Mouse (Mus musculus) heart, postnatal 14 days (tissue): ENCODE measurements around the gene Amn. TPM values are rescaled to one million over a fixed set of nuclear protein-coding genes. Genes with fewer than 3 reads are reported as not detected.
A peak's percentile ranks its signal among the peaks of the same experiment; 100 is the strongest.

ENCODE experiments used
- DNase-seq, 2 experiments: peaks; one replicate each; pipeline ENCODE4 v3.0.0; 2021 to 2022
- intact Hi-C: fragments of 180-260 bp; cut with DNase I; formaldehyde crosslinking; loops from one replicate; pipeline ENCODE4 v1.15.1; 2025
- total RNA-seq, 2 experiments: library from RNA; stranded (reverse); gene quantifications; 2 replicates each; pipeline ENCODE4 v1.2.3; 2021

Gene Amn
- total RNA-seq, 2 experiments from 2014 or later, result not detected

DNA sequence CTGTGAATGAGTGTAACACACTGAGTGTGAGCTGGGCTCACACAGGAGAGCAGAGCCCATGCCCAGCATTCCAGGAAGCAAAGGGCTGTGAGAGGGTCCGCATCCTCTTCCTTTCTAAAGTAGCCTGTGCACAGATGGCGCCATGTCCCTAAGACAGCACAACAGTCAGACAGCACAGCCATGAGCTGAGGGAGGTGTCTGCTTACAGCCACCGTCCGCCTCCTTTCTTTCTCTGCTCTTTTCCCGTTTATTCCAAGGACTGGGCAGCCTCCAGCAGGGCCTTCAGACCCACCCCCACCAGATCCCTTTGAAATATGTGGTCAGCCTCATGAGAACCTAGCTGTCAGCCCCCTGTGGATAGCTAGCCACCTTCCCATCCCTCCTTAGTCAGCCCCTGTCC is 5.7 kb upstream of the Amn start:
- intact Hi-C loops, result no loop called here
- DNase-seq, result no peak

- intact Hi-C loops, result no loop called here
- DNase-seq, result no peak
These were observed 4.3 kb upstream of the Amn start for GRCm38 (mm10) chr12:111266592-111266991.

- intact Hi-C loops, result no loop called here
- DNase-seq, result no peak
These were observed 3.1 kb upstream of the Amn start for GRCm38 (mm10) chr12:111267673-111268325.

GRCm38 (mm10) chr12:111271406-111271805 is 511 bp downstream of the Amn start:
- no peak for DNase-seq
- intact Hi-C loops, result loop anchor here (5.0 to 10.0 kb wide), 3 partner anchors 141 to 327 kb away; no protein-coding TSS in a partner anchor

GRCm38 (mm10) chr12:111271966-111272365 is 1.1 kb downstream of the Amn start:
- no peak for DNase-seq
- intact Hi-C loops, result loop anchor here (5.0 to 10.0 kb wide), 3 partner anchors 140 to 327 kb away; no protein-coding TSS in a partner anchor

GRCm38 (mm10) chr12:111272420-111272819 is 1.5 kb downstream of the Amn start:
- intact Hi-C loops, result loop anchor here (5.0 to 10.0 kb wide), 3 partner anchors 140 to 328 kb away; no protein-coding TSS in a partner anchor

GRCm38 (mm10) chr12:111274006-111274405 is 3.1 kb downstream of the Amn start:
- intact Hi-C loops, result loop anchor here (5.0 to 10.0 kb wide), 3 partner anchors 138 to 329 kb away; no protein-coding TSS in a partner anchor
- no peak for DNase-seq

More at GRCm38 (mm10) chr12:111272420-111272819, 1.5 kb downstream of the Amn start:
- peak; percentile 74 to 84 for DNase-seq

GRCm38 (mm10) chr12:111274447-111275149 is 3.7 kb downstream of the Amn start:
- DNase-seq, result no peak
- intact Hi-C loops, result loop anchor here (5.0 to 10.0 kb wide), 3 partner anchors 138 to 330 kb away; no protein-coding TSS in a partner anchor

DNA sequence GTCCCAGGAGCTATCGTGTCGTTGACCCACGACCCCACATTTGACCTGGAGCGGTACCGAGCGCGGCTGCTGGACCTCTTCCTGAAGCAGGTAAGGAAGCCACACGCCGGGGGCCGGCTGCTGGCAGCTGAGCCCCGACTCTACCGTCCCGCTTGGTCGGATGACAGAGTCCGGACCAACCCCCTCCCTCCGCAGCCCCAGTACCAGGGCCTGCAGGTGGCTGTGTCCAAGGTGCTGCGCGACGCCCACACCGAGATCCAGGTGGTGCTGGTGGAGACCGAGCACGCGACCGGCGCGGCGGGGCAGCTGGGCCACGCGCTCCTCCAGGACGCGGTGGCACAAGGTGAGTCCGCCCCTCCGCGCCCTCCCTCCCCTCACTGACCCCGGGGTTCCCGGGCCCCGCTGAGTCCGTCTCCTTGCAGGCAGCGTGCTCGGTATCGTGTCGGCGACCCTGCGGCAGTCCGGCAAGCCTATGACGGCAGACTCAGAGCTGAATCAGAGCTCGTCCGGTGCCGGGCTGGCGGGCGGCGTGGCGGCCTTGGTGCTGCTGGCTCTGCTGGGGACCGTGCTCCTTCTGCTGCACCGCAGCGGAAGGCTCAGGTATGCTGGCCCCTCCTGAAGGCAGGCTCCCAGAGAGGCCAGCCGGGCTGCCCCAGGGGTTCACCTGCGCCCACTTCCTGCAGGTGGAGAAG is 4.4 kb downstream of the Amn start:
- intact Hi-C loops, result loop anchor here (10.0 kb wide), 2 partner anchors 200 to 330 kb away; no protein-coding TSS in a partner anchor
- DNase-seq, result peak in 1 of 2 experiments; percentile 28

- intact Hi-C loops, result loop anchor here (10.0 kb wide), 2 partner anchors 198 to 332 kb away; no protein-coding TSS in a partner anchor
These were observed 5.5 kb downstream of the Amn start for GRCm38 (mm10) chr12:111276371-111276770.

DNA sequence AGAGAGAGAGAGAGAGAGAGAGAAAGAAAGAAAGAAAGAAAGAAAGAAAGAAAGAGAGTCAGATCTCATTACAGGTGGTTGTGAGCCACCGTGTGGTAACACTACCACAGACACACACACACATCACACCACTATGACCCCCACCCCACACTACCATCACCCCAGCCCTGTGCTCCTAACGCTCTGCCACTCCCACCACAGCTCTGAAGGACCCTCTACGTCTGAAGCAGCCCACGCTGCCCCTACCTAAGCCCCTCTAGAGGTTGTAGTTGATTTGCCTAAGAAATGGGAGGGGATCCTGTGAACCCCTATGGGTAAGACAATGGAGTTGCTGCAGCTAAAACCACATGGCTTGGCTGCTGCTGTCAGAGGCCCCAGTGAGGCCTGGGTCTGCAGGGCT is 12.7 kb downstream of the Amn start:
- DNase-seq, result no peak
- intact Hi-C loops, result no loop called here

More at GRCm38 (mm10) chr12:111276371-111276770, 5.5 kb downstream of the Amn start:
- no peak for DNase-seq

DNA sequence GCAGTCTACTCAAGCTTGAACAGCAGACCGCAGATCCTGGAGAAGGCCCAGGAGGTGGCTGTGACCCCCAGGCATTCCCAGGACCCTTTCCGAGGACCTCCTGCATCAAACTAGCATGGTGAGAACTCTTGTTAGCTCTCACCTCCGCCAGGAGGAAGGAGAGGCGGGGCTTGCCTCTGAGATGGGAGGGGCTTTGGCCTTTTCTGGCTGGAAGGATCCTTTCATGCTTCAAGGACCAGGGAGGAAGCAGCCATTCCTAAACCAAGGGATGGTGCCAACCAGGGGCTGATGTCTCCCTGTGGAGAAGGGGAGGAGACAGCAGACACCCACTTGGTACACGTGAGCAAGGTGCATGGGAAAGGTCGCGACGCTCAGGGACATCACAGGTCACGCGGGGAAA is 13.6 kb downstream of the Amn start:
- intact Hi-C loops, result no loop called here
- DNase-seq, result no peak

GRCm38 (mm10) chr12:111293025-111293424 is 22.1 kb downstream of the Amn start:
- DNase-seq, result no peak
- intact Hi-C loops, result no loop called here

- no peak for DNase-seq
- intact Hi-C loops, result no loop called here
These were observed 30.6 kb downstream of the Amn start for GRCm38 (mm10) chr12:111301322-111302017.

GRCm38 (mm10) chr12:111302018-111302345 is 31.1 kb downstream of the Amn start:
- DNase-seq, result no peak
- intact Hi-C loops, result no loop called here

GRCm38 (mm10) chr12:111303702-111304337 is 32.9 kb downstream of the Amn start:
- intact Hi-C loops, result no loop called here

DNA sequence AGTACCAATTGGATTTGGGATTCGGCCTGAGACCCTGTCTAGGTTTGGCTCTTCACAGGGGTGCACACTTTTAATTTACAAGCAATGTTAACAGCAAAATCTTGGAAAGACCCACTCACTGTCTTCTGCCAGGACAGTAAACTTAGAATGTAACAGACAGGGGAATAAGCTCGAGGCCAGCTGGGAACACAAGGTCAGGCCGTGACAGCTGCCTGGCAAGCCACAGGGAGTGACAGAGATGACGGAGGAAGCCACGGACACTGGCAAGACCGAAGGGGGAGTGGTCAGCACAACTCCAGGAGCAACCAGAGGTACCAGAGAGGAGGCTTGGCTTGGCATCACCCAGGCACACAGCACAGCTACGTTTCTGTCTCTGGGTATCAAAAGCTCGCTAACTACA is 35.9 kb downstream of the Amn start:
- no peak for DNase-seq
- intact Hi-C loops, result no loop called here

More at GRCm38 (mm10) chr12:111303702-111304337, 32.9 kb downstream of the Amn start:
- DNase-seq, result no peak

- intact Hi-C loops, result no loop called here
- no peak for DNase-seq
These were observed 38.4 kb downstream of the Amn start for GRCm38 (mm10) chr12:111309256-111309655.

GRCm38 (mm10) chr12:111309931-111310330 is 39.0 kb downstream of the Amn start:
- DNase-seq, result no peak
- intact Hi-C loops, result no loop called here

GRCm38 (mm10) chr12:111311775-111312174 is 40.9 kb downstream of the Amn start:
- no peak for DNase-seq
- intact Hi-C loops, result no loop called here
